10 mouse cellular contexts compared by ENCODE assay signal in the genomic region with DNA sequence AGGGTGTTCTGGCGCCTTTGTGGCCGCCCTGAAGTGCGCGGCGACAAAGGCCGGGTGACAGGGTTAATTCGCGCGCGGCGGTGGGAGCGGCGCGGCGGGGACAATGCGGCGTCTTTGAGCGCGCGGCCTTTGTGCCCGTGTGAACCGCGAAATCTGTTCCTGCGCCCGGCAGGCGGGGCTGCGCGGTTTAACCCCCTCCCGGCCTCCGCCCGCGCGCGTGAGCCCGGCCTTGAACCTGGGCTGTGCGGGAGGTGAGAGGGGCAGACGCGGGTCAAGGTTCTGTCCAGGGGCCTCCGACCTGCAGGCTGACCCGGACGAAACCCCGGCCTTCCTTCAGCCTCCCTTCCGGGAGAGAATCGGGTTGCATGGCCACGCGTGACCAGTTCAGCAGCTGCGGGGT.
DNase-seq lines count a peak whose midpoint lies in the region; ATAC-seq and TF ChIP-seq lines count a peak whose summit lies in the region.
"Had no signal": no experiment of that assay in that cellular context is flagged by ENCODE, and none has a peak within 500 bp of the region (broad histone marks: within the 10 kb centered on the region; RNA-seq: fewer than 3 reads in every experiment).

No protein-coding gene starts in this region.

- peaks cover 13% of the 10 kb centered on the region for H3K4me1 ChIP-seq in embryonic facial prominence, embryonic 15.5 days
- peaks cover 7% of the 10 kb centered on the region; the same call in 1 of the 2 replicates for H3K4me1 ChIP-seq in intestine, embryonic 16.5 days (ENCODE audit: control insufficient read depth, insufficient read depth, low read length)
- H3K4me1 ChIP-seq in neural tube, embryonic 15.5 days: peaks cover 40% of the 10 kb centered on the region

- no peaks in the 10 kb centered on the region for H3K36me3 ChIP-seq in embryonic facial prominence, embryonic 15.5 days
- no peaks in the 10 kb centered on the region for H3K36me3 ChIP-seq in intestine, embryonic 16.5 days (ENCODE audit: control insufficient read depth, insufficient read depth, low read length)
- H3K36me3 ChIP-seq in neural tube, embryonic 15.5 days: no peaks in the 10 kb centered on the region

- no peak overlapping the region for H3K9ac ChIP-seq in embryonic facial prominence, embryonic 15.5 days
- no peak overlapping the region; the same call in 1 of the 2 replicates for H3K9ac ChIP-seq in intestine, embryonic 16.5 days (ENCODE audit: low read depth, low read length)
- peak overlapping the region; percentile 40 for H3K9ac ChIP-seq in neural tube, embryonic 15.5 days (replicated peaks)

- no peak for TF ChIP-seq CTCF in left cerebral cortex, adult 2 months (IDR thresholded peaks at IDR 0.05)

- peak overlapping the region; percentile 26; the same call in 1 of the 2 replicates for H3K4me3 ChIP-seq in left cerebral cortex, adult 2 months
- H3K4me3 ChIP-seq in embryonic facial prominence, embryonic 15.5 days (replicated peaks): peak overlapping the region; percentile 34
- peak overlapping the region; percentile 37 for H3K4me3 ChIP-seq in intestine, embryonic 16.5 days (ENCODE audit: low read length)
- H3K4me3 ChIP-seq in neural tube, embryonic 15.5 days (replicated peaks): peak overlapping the region; percentile 32

- 3% methylated on average over 47 of the region's 47 CpGs for WGBS in embryonic facial prominence, embryonic 15.5 days
- whole genome bisulfite sequencing in intestine, embryonic 16.5 days: 1% methylated on average over 47 of the region's 47 CpGs
- WGBS in neural tube, embryonic 15.5 days: 1% methylated on average over 43 of the region's 47 CpGs

- DNase-seq in left cerebral cortex, adult 2 months (ENCODE audit: extremely low spot score in 1 of 2, low spot score in 2 of 2): no peak
- no peak for DNase-seq in left cerebral cortex, postnatal 36 days (ENCODE audit: low spot score in 2 of 2)
- DNase-seq in thymus, postnatal 36 days: no peak
- no peak for DNase-seq in gastrocnemius, adult 18-20 months (ENCODE audit: low spot score)
- no peak for DNase-seq in cerebellum, adult 8-10 months
- DNase-seq: kidney, postnatal 14 days had no signal

- H3K27me3 ChIP-seq in embryonic facial prominence, embryonic 15.5 days: peaks cover 79% of the 10 kb centered on the region
- peaks cover 58% of the 10 kb centered on the region for H3K27me3 ChIP-seq in intestine, embryonic 16.5 days (replicated peaks; ENCODE audit: control insufficient read depth, insufficient read depth, low read length)
- peaks cover 39% of the 10 kb centered on the region for H3K27me3 ChIP-seq in neural tube, embryonic 15.5 days (replicated peaks)

- peak overlapping the region; percentile 55 for H3K4me2 ChIP-seq in embryonic facial prominence, embryonic 15.5 days (replicated peaks)
- H3K4me2 ChIP-seq in intestine, embryonic 16.5 days (ENCODE audit: low read depth, low read length): peak overlapping the region; percentile 55
- H3K4me2 ChIP-seq in neural tube, embryonic 15.5 days: peak overlapping the region; percentile 64

- no peak for ATAC-seq in embryonic facial prominence, embryonic 15.5 days (ENCODE audit: insufficient number of reproducible peaks, low FRiP score, low TSS enrichment, low read depth)
- ATAC-seq in intestine, embryonic 16.5 days: no peak
- ATAC-seq in neural tube, embryonic 15.5 days (ENCODE audit: low FRiP score): no peak
- ATAC-seq: Patski had no signal

- no peak overlapping the region for H3K27ac ChIP-seq in left cerebral cortex, adult 2 months
- H3K27ac ChIP-seq in embryonic facial prominence, embryonic 15.5 days (replicated peaks): no peak overlapping the region
- no peak overlapping the region for H3K27ac ChIP-seq in intestine, embryonic 16.5 days (ENCODE audit: low read length)
- H3K27ac ChIP-seq in neural tube, embryonic 15.5 days (replicated peaks): peak overlapping the region; percentile 56; the same call in 1 of the 2 replicates

- no peaks in the 10 kb centered on the region for H3K9me3 ChIP-seq in embryonic facial prominence, embryonic 15.5 days (replicated peaks)
- no peaks in the 10 kb centered on the region for H3K9me3 ChIP-seq in intestine, embryonic 16.5 days (ENCODE audit: control insufficient read depth, low read length)
- no peaks in the 10 kb centered on the region for H3K9me3 ChIP-seq in neural tube, embryonic 15.5 days (replicated peaks)

- intact Hi-C loops in left cerebral cortex, adult 2 months (cut with DNase I): no loop called here
- intact Hi-C loops in left cerebral cortex, postnatal 36 days (cut with DNase I): no loop called here
